Mouse (Mus musculus) kidney, postnatal 36 days (tissue): ENCODE data around the gene Tfr2.
A peak's percentile ranks its signal among the peaks of the same experiment; 100 is the strongest.
"Not testable (repeated sequence)": the region's sequence is repeated elsewhere in the genome, so short reads cannot be mapped to it uniquely, and the experiment has no call there.

Experiments
- DNase-seq, 2 experiments: peaks; one replicate each; pipeline ENCODE4 v3.0.0; 2021 to 2022; ENCODE audit warnings: mixed read lengths in 2 of 2

Tfr2 gene

DNA sequence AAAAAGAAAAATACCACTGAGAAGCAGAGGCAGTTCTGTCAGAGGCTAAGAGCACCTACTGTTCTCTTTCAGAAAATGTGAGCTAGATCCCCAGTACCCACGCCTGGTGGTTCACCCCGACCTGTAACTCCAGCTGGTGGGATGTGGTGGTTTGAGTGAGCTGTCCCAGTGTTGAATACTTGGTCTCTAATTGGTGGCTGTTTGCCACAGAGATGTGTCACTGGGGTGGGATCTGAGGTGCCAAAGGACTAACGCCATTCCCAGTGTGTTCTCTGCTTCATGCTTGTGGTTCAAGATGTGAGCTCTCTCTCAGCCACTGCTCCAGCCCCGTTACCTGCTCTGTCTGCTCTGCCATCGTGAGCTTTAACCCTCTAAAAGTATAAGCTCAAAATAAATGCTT lies 20.9 kb downstream of the Tfr2 start:
- DNase-seq = no peak

GRCm38 (mm10) chr5:137595921-137596320 lies 26.3 kb downstream of the Tfr2 start:
- no peak for DNase-seq

DNA sequence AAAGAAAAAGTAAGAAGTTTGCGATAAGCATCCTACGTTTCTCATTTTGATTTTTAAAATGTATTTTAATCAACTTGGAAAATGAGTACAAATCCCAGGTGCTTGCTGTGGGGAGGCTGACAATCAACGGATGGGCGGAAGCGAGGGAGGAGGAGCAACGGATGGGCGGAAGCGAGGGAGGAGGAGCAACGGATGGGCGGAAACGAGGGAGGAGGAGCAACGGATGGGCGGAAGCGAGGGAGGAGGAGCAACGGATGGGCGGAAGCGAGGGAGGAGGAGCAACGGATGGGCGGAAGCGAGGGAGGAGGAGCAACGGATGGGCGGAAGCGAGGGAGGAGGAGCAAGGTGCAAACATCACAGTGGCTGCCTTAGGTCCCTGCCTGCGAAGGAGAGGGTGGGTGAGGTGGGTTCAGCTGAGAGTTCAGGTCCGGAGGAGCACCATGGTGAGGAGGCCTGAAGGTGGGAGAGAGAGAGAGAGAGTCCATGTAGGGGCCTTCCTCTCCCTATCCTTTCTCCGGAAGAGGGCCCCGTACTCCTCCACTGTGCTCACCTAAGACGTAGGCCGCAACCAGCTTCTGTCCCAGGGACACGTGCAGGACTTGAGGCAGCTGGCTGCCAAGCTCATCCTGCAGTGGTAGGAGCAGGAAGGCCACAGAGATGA lies 27.1 kb downstream of the Tfr2 start:
- DNase-seq = peak in 1 of 2 experiments; percentile 22

GRCm38 (mm10) chr5:137597625-137598024 lies 28.0 kb downstream of the Tfr2 start:
- DNase-seq = no peak

- no peak for DNase-seq
These were observed 28.6 kb downstream of the Tfr2 start for GRCm38 (mm10) chr5:137598100-137598826.

DNA sequence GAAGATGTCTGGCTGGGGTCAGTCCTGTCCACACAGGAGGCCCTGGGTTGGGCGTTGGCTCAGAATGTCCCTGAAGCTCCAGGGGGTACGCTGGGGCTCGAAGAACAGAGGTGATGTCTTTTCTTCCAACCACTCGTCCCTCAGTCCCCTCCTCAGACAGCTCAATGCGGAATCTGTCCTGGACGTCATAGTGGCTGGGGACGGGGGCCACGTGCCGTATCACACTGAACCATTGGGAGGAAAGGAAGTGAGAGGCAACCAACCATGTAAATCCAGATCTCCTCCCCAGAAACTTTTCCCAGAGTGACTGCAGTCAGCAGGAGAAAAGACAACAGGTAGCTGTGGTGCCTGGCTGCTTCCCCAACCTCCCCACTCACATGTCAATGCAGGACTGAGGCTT lies 30.0 kb downstream of the Tfr2 start:
- DNase-seq = peak in 1 of 2 experiments; percentile 19

DNA sequence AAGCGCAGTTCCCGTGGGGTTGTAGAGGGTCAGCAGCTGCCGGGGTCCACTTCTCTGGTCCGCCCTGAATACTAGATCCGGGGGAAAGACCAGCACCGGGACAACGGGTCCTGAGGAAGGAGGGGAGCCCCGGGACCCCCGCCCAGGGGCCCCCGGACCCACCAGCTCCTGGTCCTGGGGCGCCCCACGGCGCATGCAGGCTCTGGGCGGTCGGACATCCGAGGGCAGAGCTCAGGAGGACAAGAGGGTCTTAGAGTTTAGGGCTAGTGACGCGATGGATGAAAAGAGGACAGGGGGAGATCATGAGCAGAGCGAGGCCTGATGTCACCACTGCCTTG lies 30.6 kb downstream of the Tfr2 start:
- no peak for DNase-seq

GRCm38 (mm10) chr5:137600619-137601364 lies 31.2 kb downstream of the Tfr2 start, which contains the start of gene Mospd3:
Mospd3 (minus strand) TSS chr5:137601058.
- DNase-seq = peak; percentile 98 to 99

GRCm38 (mm10) chr5:137601365-137601729 lies 31.7 kb downstream of the Tfr2 start:
- DNase-seq = peak in 1 of 2 experiments; percentile 59

DNA sequence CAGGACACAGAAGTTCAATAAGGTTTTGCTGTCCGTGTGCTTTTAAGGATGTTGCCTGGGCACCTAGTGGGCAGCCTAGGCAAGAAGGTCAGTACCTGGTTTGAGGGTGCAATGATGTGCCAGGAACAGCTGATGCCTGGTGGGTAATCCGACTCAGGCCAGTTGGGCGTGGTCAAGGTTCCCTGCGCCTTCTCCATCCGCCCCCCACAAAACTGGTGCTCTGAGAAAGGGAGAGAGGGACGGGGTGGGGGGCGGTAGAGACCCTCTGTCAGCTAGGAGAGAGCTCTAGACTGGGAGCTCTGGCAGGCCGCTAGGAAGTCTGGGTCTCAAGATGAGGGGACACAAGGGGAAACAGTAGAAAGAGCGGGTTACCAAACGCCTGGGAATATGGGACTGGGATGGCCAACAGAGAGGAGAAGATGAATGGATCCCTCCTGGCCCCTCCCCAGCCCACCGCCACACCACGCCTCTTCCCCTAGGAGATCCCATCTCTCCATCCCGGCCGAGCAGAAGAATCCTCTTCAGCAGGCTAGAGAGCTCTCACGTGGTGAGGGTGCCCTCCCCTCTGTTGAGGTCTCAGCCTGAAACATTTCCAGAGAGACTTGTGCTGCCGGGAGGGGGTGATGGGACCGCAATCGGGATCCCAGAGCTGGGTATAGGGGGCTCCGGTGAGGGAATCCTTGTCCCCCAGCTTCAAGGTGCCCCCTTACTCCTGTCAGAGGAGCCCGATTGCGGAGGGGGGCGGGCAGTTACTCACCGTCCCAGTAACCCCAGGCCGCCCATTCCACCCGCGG lies 38.4 kb downstream of the Tfr2 start:
- no peak for DNase-seq

DNA sequence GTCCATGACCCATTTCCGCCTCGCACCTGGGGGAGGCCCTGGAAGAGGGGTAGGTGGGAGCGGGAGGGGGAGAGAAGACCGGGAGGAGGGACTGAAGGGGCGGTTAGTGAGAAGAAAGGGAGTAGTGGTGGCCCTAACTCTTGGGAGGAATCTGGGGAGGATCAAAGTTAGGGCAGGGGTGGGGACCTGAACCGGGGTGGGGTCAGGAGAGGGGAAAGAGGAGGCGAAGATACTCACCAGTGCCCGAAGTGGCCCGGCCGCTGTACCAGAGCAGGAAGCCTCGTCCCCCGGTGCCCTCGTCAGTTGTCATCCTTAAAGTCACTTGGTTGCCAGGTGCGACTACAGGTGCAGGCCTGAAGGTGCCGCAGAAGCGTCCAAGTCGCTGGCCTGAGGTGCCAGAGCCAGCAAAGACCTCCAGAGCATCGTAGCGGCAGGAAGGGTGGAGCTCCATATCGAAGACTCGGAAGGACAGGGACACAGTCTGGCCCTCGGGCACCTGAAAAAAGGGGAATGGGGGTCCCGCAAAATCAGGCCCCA lies 39.1 kb downstream of the Tfr2 start:
- peak in 1 of 2 experiments; percentile 33 for DNase-seq

GRCm38 (mm10) chr5:137609292-137609691 lies 39.7 kb downstream of the Tfr2 start:
- DNase-seq = no peak

DNA sequence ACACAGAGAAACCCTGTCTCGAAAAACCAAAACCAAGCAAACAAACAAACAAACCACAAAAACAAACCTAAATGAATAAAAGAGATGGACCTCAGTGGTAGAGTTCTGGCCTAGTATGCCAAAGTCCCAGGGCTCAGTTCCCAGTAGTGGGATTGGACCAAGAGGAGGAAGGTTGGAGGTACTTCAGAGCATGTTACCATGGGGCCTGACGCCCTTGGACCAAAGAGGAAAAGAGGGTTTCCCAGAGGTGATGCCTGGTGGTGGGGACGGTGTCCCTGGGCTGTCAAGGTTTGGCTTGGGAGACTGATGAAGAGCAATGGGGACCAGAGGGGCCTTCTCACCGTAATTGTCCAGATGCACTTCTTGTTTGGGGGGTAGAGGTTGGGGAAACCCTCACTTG lies 40.4 kb downstream of the Tfr2 start:
- DNase-seq = no peak

GRCm38 (mm10) chr5:137610548-137611244 lies 41.1 kb downstream of the Tfr2 start:
- peak; percentile 79 to 84 for DNase-seq

DNA sequence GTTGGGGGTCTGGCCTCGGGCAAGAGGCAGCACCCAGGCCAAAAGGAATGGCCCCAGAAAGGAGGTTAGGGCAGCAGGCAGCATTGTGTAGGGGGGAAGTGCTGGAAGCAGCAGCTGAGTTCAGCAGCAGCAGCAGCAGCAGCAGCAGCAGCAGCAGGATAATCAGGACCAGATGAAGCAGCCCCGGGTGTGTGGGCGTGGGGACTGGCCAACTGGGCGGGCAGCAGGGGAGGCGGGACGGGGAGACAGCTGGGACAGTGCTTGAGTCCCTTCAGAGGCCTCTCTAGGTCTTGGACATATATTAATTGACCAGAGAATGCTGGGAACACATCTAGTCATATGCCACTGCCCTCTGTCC lies 41.6 kb downstream of the Tfr2 start:
- DNase-seq = peak in 1 of 2 experiments; percentile 61

GRCm38 (mm10) chr5:137613076-137613475 lies 43.4 kb downstream of the Tfr2 start:
- no peak for DNase-seq

- DNase-seq = peak in 1 of 2 experiments; percentile 24
These were observed 43.9 kb downstream of the Tfr2 start, which contains the start of gene Pcolce for GRCm38 (mm10) chr5:137613550-137613949. Pcolce (minus strand) TSS chr5:137613784.

- DNase-seq = not testable (repeated sequence)
These were observed 45.3 kb downstream of the Tfr2 start for GRCm38 (mm10) chr5:137614921-137615320.

- no peak for DNase-seq
These were observed 45.7 kb downstream of the Tfr2 start for GRCm38 (mm10) chr5:137615347-137615746.

DNA sequence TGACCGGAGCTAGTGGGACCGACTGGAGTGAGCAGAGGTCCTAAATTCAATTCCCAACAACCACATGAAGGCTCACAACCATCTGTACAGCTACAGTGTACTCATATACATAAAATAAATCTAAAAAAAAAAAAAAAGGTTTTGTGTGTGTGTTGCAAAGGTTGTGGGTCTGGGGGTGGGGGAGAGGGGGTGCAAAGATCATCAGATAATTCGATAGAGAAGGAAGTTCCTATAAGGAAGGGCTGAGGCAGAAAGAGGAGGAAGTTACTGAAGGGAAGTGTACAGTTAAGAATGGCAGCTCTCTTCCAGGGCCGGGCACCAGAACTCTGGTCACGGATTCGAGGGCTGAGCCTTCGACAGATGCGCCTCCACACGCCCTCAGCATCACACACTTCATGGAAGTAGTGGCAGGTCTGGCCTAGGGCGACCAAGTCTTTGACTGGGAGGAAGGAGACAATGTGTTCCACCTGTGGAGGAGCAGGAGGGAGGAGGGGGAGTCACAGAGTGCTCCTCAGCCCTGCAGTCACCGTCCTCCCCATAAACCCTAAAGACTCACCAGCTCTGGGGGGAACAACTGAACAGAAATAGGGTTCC lies 54.4 kb downstream of the Tfr2 start:
- DNase-seq = no peak

DNA sequence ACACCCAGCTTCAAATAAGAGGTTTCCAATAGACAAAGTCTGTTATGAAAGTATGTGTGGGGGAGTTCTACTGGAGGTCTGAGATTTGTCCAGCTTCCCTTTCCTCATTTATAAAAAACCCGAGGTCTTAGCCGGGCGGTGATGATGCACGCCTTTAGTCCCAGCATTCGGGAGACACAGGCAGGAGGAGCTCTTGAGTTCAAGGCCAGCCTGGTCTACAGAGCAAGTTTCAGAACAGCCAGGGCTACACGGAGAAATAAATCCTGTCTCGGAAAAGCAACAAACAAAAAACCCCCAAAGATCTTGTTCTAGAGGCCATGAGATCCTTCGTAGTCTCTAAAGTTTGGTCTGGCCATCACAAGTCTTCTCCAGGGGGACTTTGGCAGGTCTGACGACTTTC lies 58.4 kb downstream of the Tfr2 start:
- peak in 1 of 2 experiments; percentile 47 for DNase-seq
